9 mouse cellular contexts compared by ENCODE assay signal in the genomic region with DNA sequence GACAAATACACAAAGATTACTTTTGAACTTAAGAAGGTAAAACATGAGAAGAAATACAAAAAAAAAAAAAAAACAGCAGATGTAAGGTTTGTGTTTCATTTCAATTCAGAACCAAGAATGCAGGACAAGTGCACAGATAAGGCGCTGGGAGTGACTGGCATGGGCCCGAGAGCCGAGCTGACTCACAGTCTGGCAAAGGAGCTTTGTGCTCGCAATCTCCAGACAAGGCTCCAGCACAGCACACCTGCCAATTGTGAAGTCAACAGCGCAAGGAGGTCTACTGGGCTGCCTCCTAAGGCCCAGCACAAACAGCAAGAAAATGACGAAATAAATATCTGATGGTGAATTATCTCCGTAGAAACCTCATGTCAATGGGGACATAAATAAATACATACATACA. TPM values are rescaled to one million over a fixed set of nuclear protein-coding genes. Genes with fewer than 3 reads are reported as not detected.
DNase-seq lines count a peak whose midpoint lies in the region; TF ChIP-seq lines count a peak whose summit lies in the region.
"Had no signal": no experiment of that assay in that cellular context is flagged by ENCODE, and none has a peak within 500 bp of the region (broad histone marks: within the 10 kb centered on the region; RNA-seq: fewer than 3 reads in every experiment).

No protein-coding gene starts in this region.

- no peaks in the 10 kb centered on the region for H3K27me3 ChIP-seq in midbrain, embryonic 10.5 days (ENCODE audit: low read depth, poor library complexity, severe bottlenecking)
- H3K27me3 ChIP-seq: hindbrain, embryonic 15.5 days had no signal

- no peaks in the 10 kb centered on the region for H3K9me3 ChIP-seq in midbrain, embryonic 10.5 days (replicated peaks)
- H3K9me3 ChIP-seq: hindbrain, embryonic 15.5 days had no signal

- intact Hi-C loops in heart, postnatal 10 days (cut with DNase I), result no loop called here
- intact Hi-C loops in left cerebral cortex, adult 2 months (cut with DNase I), result no loop called here

- peaks cover 58% of the 10 kb centered on the region for H3K4me1 ChIP-seq in midbrain, embryonic 10.5 days

- H3K27ac ChIP-seq in left cerebral cortex, adult 2 months, result no peak overlapping the region
- no peak overlapping the region for H3K27ac ChIP-seq in midbrain, embryonic 10.5 days (replicated peaks)

- WGBS in midbrain, embryonic 10.5 days, result 77% methylated on average over 7 of the region's 7 CpGs

- peaks cover 12% of the 10 kb centered on the region for H3K36me3 ChIP-seq in midbrain, embryonic 10.5 days
- H3K36me3 ChIP-seq: hindbrain, embryonic 15.5 days had no signal

- DNase-seq in cerebellum, adult 11 months, result peak; percentile 7
- DNase-seq in cerebellum, postnatal 4 days (ENCODE audit: low spot score in 2 of 2), result no peak
- peak; percentile 60 for DNase-seq in adrenal gland, postnatal 14 days
- DNase-seq in heart, postnatal 10 days, result peak; percentile 67 to 77
- DNase-seq in lung, postnatal 14 days, result peak; percentile 29
- DNase-seq in layer of hippocampus, postnatal 10 days (ENCODE audit: low spot score in 2 of 2), result no peak
- no peak for DNase-seq in left cerebral cortex, adult 2 months (ENCODE audit: extremely low spot score in 1 of 2, low spot score in 2 of 2)
- DNase-seq in midbrain, embryonic 10.5 days (ENCODE audit: low spot score), result no peak

- no peak overlapping the region for H3K4me3 ChIP-seq in left cerebral cortex, adult 2 months
- no peak overlapping the region for H3K4me3 ChIP-seq in midbrain, embryonic 10.5 days
- H3K4me3 ChIP-seq: hindbrain, embryonic 15.5 days had no signal

- TF ChIP-seq CTCF in left cerebral cortex, adult 2 months (IDR thresholded peaks at IDR 0.05), result no peak

RNA-seq across cellular contexts. Expression of a gene that starts 9.8 kb away (rescaled TPM):
- 31.3 and 43.3 TPM in 2 replicates for total RNA-seq in adrenal gland, postnatal 14 days (2021)
- 10 to 100 TPM; 29.4 to 39.1 TPM for total RNA-seq in heart, postnatal 10 days (2021)
- total RNA-seq in layer of hippocampus, postnatal 10 days (2021), result 10 to 100 TPM; 44.7 to 54.0 TPM
- 10 to 100 TPM; 22.8 to 27.3 TPM for total RNA-seq in left cerebral cortex, adult 2 months (2021)
- polyA plus RNA-seq in midbrain, embryonic 10.5 days (2016; fragmentation: Nextera tagmentation; extraction: Ambion mirVana), result 37.1 and 38.6 TPM in 2 replicates

Comparison
In these comparisons a context has a peak if more than half of its experiments do, and no peak if none do; other contexts are left out.
1. DNase-seq: peak in cerebellum, adult 11 months (single experiment), adrenal gland, postnatal 14 days (single experiment), heart, postnatal 10 days (2 of 2) and lung, postnatal 14 days (single experiment); none in cerebellum, postnatal 4 days (0 of 2), layer of hippocampus, postnatal 10 days (0 of 2), left cerebral cortex, adult 2 months (0 of 2) and midbrain, embryonic 10.5 days (single experiment).